Mouse (Mus musculus): ENCODE data around the gene Itgav. TPM values are rescaled to one million over a fixed set of nuclear protein-coding genes. Genes with fewer than 3 reads are reported as not detected.
A peak's percentile ranks its signal among the peaks of the same experiment; 100 is the strongest.
"Not testable (repeated sequence)": the region's sequence is repeated elsewhere in the genome, so short reads cannot be mapped to it uniquely, and the experiment has no call there.

Itgav gene
- total RNA-seq, 2 experiments from 2014 or later, result 40.6 to 41.4 TPM

GRCm38 (mm10) chr2:83705580-83706158 is 18.5 kb upstream of the Itgav start:
- intact Hi-C loops (cut with DNase I), result loop anchor here (2.0 kb wide), 1 partner anchor 65 kb away; no protein-coding TSS in a partner anchor
- DNase-seq, result no peak

- DNase-seq, result no peak
- intact Hi-C loops (cut with DNase I), result no loop called here
These were observed 14.2 kb upstream of the Itgav start for GRCm38 (mm10) chr2:83709896-83710524.

GRCm38 (mm10) chr2:83713281-83713680 is 10.9 kb upstream of the Itgav start:
- DNase-seq; intact Hi-C loops (cut with DNase I): not testable (repeated sequence)

GRCm38 (mm10) chr2:83713946-83714345 is 10.3 kb upstream of the Itgav start:
- intact Hi-C loops (cut with DNase I), result no loop called here
- no peak for DNase-seq

GRCm38 (mm10) chr2:83714783-83715182 is 9.4 kb upstream of the Itgav start:
- intact Hi-C loops (cut with DNase I), result no loop called here

GRCm38 (mm10) chr2:83718341-83718740 is 5.9 kb upstream of the Itgav start:
- intact Hi-C loops (cut with DNase I), result no loop called here
- no peak for DNase-seq

More at GRCm38 (mm10) chr2:83714783-83715182, 9.4 kb upstream of the Itgav start:
- DNase-seq, result peak; percentile 68 to 76

GRCm38 (mm10) chr2:83721635-83722034 is 2.6 kb upstream of the Itgav start:
- DNase-seq, result no peak
- intact Hi-C loops (cut with DNase I), result no loop called here

- DNase-seq, result no peak
- intact Hi-C loops (cut with DNase I), result loop anchor here (1.0 kb wide), 1 partner anchor 19 kb away; no protein-coding TSS in a partner anchor
These were observed 1.3 kb upstream of the Itgav start for GRCm38 (mm10) chr2:83722936-83723335.

GRCm38 (mm10) chr2:83723346-83723745 is 851 bp upstream of the Itgav start:
- intact Hi-C loops (cut with DNase I), result loop anchor here (1.0 kb wide), 1 partner anchor 19 kb away; no protein-coding TSS in a partner anchor
- no peak for DNase-seq

GRCm38 (mm10) chr2:83724827-83725730 is 882 bp downstream of the Itgav start:
- DNase-seq, result peak in 1 of 2 experiments; percentile 62
- intact Hi-C loops (cut with DNase I), result loop anchor here (1.0 to 2.0 kb wide), 3 partner anchors 24 to 80 kb away; partner anchors contain the start of gene Zc3h15

- intact Hi-C loops (cut with DNase I), result loop anchor here (2.0 kb wide), 2 partner anchors 33 to 81 kb away; partner anchors contain the start of gene Zc3h15
- DNase-seq, result no peak
These were observed 1.6 kb downstream of the Itgav start for GRCm38 (mm10) chr2:83725796-83726195.

- no peak for DNase-seq
These were observed 4.1 kb downstream of the Itgav start for GRCm38 (mm10) chr2:83728238-83728682.

GRCm38 (mm10) chr2:83729339-83729738 is 5.1 kb downstream of the Itgav start:
- intact Hi-C loops (cut with DNase I), result no loop called here
- DNase-seq, result peak; percentile 83 to 85

More at GRCm38 (mm10) chr2:83728238-83728682, 4.1 kb downstream of the Itgav start:
- intact Hi-C loops (cut with DNase I), result no loop called here

- intact Hi-C loops (cut with DNase I), result no loop called here
- no peak for DNase-seq
These were observed 8.7 kb downstream of the Itgav start for GRCm38 (mm10) chr2:83732896-83733295.

- intact Hi-C loops (cut with DNase I), result no loop called here
- DNase-seq, result no peak
These were observed 9.8 kb downstream of the Itgav start for GRCm38 (mm10) chr2:83733981-83734393.

GRCm38 (mm10) chr2:83735276-83735675 is 11.1 kb downstream of the Itgav start:
- intact Hi-C loops (cut with DNase I), result no loop called here
- DNase-seq, result no peak

GRCm38 (mm10) chr2:83736836-83737235 is 12.6 kb downstream of the Itgav start:
- intact Hi-C loops (cut with DNase I), result no loop called here
- DNase-seq, result no peak

GRCm38 (mm10) chr2:83738586-83739251 is 14.5 kb downstream of the Itgav start:
- no peak for DNase-seq
- intact Hi-C loops (cut with DNase I), result no loop called here

GRCm38 (mm10) chr2:83739461-83740124 is 15.4 kb downstream of the Itgav start:
- DNase-seq, result no peak
- intact Hi-C loops (cut with DNase I), result no loop called here

- DNase-seq, result no peak
- intact Hi-C loops (cut with DNase I), result no loop called here
These were observed 16.4 kb downstream of the Itgav start for GRCm38 (mm10) chr2:83740601-83741031.
